Mouse (Mus musculus): Measurements from ENCODE around the gene Mymk.

DNA sequence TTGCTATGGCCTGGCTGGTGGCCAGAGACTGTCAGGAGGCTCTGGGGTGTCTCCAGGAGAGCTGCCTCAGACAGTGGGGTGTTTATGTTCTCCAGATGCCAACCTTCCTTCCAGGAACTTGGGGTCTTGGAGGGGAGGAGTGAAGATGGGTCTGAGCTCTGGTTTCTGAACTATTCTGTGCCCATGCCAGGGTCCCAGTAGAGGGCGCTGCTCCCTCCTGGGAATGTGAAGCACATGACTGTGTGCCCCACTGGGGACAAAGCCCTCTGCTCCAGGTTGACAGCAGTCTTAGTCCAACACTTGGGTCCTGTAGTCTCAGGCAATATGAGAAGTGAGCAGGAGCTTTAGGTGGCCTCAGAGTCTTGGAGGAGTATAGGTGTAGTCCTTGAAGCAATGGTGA is 32.7 kb downstream of the Mymk start:
- TF ChIP-seq CTCF (IDR thresholded peaks at IDR 0.05; ENCODE audit: borderline replicate concordance, control insufficient read depth, extremely low read depth, insufficient read depth, low read length, poor library complexity), result 0 out of 2 replicates have a peak, but pooled peaks have one; percentile 32
- no peak for TF ChIP-seq POLR2A (IDR thresholded peaks at IDR 0.05; ENCODE audit: control insufficient read depth, extremely low read depth, insufficient read depth, low read length, poor library complexity)
